ENCODE assay signal across 8 mouse cellular contexts in the genomic region with DNA sequence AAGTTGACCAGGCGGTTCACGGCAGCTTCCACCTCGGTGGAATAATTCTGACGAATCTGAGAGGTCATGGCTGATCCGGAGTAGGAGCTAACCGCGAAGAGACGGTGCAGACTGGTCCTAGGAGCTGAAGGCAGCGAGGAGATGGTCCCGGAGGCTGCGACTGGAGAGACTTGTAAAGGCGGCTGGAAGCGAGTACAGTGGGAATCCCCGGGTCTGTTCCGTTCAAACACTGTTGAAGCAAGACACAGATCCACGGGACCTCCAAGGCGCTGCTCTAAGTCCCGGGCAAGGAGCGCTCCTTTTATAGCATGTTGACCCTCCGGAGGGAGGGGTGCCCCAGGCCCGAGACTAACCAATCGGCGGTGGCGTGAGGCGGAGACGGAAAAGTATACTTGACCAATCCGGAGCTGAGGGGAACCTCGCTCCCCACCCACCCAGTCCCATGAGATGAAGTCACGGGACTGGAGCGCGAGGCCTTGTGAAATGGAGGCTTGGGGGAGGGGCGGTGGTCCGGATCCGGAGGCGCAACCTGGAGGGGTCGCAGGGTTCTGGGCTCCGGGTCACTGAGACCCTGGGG. TPM values are rescaled to one million over a fixed set of nuclear protein-coding genes. Genes with fewer than 3 reads are reported as not detected.
A peak's percentile ranks its signal among the peaks of the same experiment; 100 is the strongest.
DNase-seq lines count a peak whose midpoint lies in the region; ATAC-seq lines count a peak whose summit lies in the region.
"Not testable (repeated sequence)": the region's sequence is repeated elsewhere in the genome, so short reads cannot be mapped to it uniquely, and the experiment has no call there.

Gene Ftl1, minus strand, starts transcription at position 321 of the 577 bp plus-strand sequence.

- DNase-seq in adrenal gland, adult (ENCODE audit: inconsistent age in 2 of 2, low spot score in 1 of 2), result peak; percentile 98 to 99
- peak; percentile 99 for DNase-seq in embryo, embryonic 10.5 days (ENCODE audit: low spot score)
- DNase-seq in gastrocnemius, postnatal 14 days, result peak; percentile 97
- peak; percentile 98 to 99 for DNase-seq in left cerebral cortex, postnatal 10 days (ENCODE audit: extremely low spot score in 1 of 2, low spot score in 2 of 2)
- peak; percentile 94 for DNase-seq in right cerebral cortex, postnatal 25 days
- peak; percentile 97 for DNase-seq in urinary bladder, postnatal 4 days (ENCODE audit: low spot score in 2 of 2)

- intact Hi-C loops in gastrocnemius, postnatal 14 days (cut with DNase I; ENCODE audit: low total_unique reads); left cerebral cortex, postnatal 10 days (cut with DNase I): not testable (repeated sequence)

- peak; percentile 85 for ATAC-seq in inflammation-experienced regulatory T-cells, adult 6 months
- peak; percentile 82 for ATAC-seq in megakaryocyte-erythroid progenitor cell, adult 5-6 weeks (replicated peaks; ENCODE audit: low FRiP score, low TSS enrichment, poor library complexity, severe bottlenecking)

RNA-seq across cellular contexts. Expression of gene Ftl1, which starts in this region (rescaled TPM):
- total RNA-seq in gastrocnemius, postnatal 14 days (2021), result 100 to 1,000 TPM; 119 to 132 TPM
- 1,000 to 10,000 TPM; 1,271 to 2,003 (median 1,772) TPM for polyA plus RNA-seq in inflammation-experienced regulatory T-cells, adult 6 months (2017; shearing (Covaris generic))
- 100 to 1,000 TPM; 445 to 456 TPM for total RNA-seq in left cerebral cortex, postnatal 10 days (2021)
- 1,148 and 1,512 TPM in 2 replicates for total RNA-seq in megakaryocyte-erythroid progenitor cell, adult 5-6 weeks (2014; fragmentation: Nextera tagmentation)
- total RNA-seq in megakaryocyte-erythroid progenitor cell, adult 5-6 weeks (2017), result 490 and 578 TPM in 2 replicates

Comparison
In these comparisons a context has a peak if more than half of its experiments do, and no peak if none do; other contexts are left out.
1. Peak in every context shown above with its lines: DNase-seq and ATAC-seq.